Mouse (Mus musculus) testis, adult 2 months (tissue): ENCODE results near the gene Olfr223. TPM values are rescaled to one million over a fixed set of nuclear protein-coding genes. Genes with fewer than 3 reads are reported as not detected.
"Not testable (repeated sequence)": the region's sequence is repeated elsewhere in the genome, so short reads cannot be mapped to it uniquely, and the experiment has no call there.

Experiments
- H3K27ac ChIP-seq: fragments of 200-500 bp; 2 replicates; pipeline ENCODE4 v1.5.1; 2012; ENCODE audit warnings: low read depth, low read length; ENCODE audit not compliant: control insufficient read depth, insufficient read depth
- H3K27me3 ChIP-seq: fragments of 200-500 bp; 2 replicates; pipeline ENCODE4 v1.6.1; 2012; ENCODE audit warnings: mild to moderate bottlenecking, low read length, moderate library complexity; ENCODE audit not compliant: control insufficient read depth, insufficient read depth
- H3K36me3 ChIP-seq: fragments of 200-500 bp; 2 replicates; pipeline ENCODE4 v1.6.1; 2012; ENCODE audit warnings: mild to moderate bottlenecking, low read length; ENCODE audit not compliant: control insufficient read depth, insufficient read depth
- H3K4me1 ChIP-seq: fragments of 200-500 bp; 2 replicates; pipeline ENCODE4 v1.6.1; 2012; ENCODE audit warnings: low read length; ENCODE audit not compliant: control insufficient read depth, insufficient read depth
- H3K4me3 ChIP-seq: fragments of 200-500 bp; 2 replicates; pipeline ENCODE4 v1.5.1; 2012; ENCODE audit warnings: low read depth, mild to moderate bottlenecking, low read length, moderate library complexity, mixed read lengths; ENCODE audit not compliant: control insufficient read depth
- CTCF ChIP-seq: fragments of 200-500 bp; IDR thresholded peaks from 2 replicates; pipeline ENCODE4 v1.5.1; 2012; ENCODE audit warnings: low read depth, mild to moderate bottlenecking, inconsistent platforms, low read length, moderate library complexity; ENCODE audit not compliant: control insufficient read depth, insufficient read depth, insufficient replicate concordance
- POLR2A ChIP-seq: fragments of 200-500 bp; IDR thresholded peaks from 2 replicates; pipeline ENCODE4 v1.6.1; 2012; ENCODE audit warnings: low read depth, mild to moderate bottlenecking, inconsistent platforms, low read length, moderate library complexity; ENCODE audit not compliant: control insufficient read depth
- polyA plus RNA-seq: library from polyadenylated mRNA; depleted of rRNA; stranded (reverse); fragments of >200 nt; gene quantifications from 2 replicates; pipeline ENCODE4 v1.2.3, GENCODE M21; 2012

Olfr223 gene
- polyA plus RNA-seq, 1 experiment, result not detected

DNA sequence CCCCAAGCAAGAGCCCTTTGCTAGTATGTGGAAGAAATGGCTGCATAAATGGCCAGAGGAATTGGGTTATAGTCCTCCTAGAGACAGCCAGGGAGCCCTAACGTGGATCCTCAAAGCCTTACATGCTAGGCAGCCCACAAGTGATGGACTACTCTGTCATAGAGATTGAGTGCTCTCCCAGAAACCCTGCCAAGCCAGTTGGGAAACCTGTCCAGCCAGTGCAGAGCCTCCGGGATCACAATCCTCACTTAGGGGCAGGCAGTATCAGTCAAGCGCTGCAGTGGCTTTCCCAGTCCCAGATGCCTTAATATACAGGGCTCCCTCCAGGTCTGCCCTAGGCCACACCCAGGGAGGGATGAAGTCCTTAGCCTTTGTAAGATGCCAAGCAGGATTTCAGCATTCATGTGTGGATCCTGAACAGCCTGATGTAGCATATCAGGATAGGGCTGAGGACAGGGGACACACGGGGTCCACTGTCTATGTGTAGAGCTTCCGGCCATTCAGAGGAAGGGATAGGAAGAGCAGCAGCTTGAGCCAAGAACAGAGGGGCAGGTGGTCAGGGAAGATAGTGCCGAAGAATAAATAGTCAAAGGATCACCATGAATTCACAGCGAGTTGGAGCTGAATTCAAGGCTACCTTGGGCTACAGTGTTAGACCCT is 41.0 kb upstream of the Olfr223 start:
- no peaks in the 10 kb centered on the region for H3K27me3 ChIP-seq
- H3K4me1 ChIP-seq, result no peaks in the 10 kb centered on the region
- TF ChIP-seq CTCF (no peak), POLR2A (no peak)
- no peaks in the 10 kb centered on the region for H3K36me3 ChIP-seq
- H3K4me3 ChIP-seq, result no peak overlapping the region
- H3K27ac ChIP-seq, result no peak overlapping the region

DNA sequence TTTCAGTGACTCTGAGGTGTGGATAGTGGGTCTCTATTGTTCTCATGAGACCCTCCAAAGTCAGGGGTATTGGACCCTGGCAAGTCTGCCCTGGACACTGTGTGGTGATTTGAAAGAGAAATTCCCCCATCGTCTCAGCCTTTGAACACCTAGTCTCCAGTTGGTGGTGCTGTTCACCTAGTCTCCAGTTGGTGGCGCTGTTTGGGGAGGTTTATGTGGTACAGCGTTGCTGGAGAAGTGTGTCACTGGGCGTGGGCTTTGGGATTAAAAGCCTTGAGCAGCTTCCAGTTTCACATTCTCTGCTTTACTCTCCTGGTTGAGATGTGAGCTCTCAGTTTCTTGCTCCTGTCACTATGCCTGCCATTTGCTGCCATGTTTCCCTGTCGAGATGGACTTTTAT is 39.9 kb upstream of the Olfr223 start:
- Histone ChIP-seq H3K4me3 (no peak overlapping the region), H3K27me3 (no peaks in the 10 kb centered on the region), H3K27ac (no peak overlapping the region), H3K4me1 (no peaks in the 10 kb centered on the region), H3K36me3 (no peaks in the 10 kb centered on the region)
- TF ChIP-seq POLR2A (no peak), CTCF (peak; percentile 93)

DNA sequence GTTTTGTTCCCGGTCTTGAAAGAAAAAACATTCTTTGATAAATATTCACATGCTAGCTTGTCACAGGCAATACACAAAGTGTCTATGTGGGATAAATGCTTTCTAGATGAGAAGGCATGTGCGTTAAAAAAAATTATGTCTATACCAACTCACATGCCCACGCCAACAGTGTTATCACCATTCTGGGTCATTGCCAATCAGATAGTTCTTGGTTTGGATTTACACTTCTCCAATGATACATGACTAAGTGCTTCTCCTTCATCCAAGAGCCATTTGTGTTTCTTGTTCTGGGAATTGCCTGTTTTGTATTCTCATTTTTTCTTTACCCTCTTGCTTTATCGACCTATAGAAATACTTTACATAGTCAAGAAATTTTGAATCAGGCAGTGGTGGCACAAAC is 38.9 kb upstream of the Olfr223 start:
- Histone ChIP-seq H3K4me3 (no peak overlapping the region), H3K4me1 (no peaks in the 10 kb centered on the region), H3K27ac (no peak overlapping the region), H3K27me3 (no peaks in the 10 kb centered on the region), H3K36me3 (no peaks in the 10 kb centered on the region)
- TF ChIP-seq POLR2A, result no peak
- TF ChIP-seq CTCF, result no peak

DNA sequence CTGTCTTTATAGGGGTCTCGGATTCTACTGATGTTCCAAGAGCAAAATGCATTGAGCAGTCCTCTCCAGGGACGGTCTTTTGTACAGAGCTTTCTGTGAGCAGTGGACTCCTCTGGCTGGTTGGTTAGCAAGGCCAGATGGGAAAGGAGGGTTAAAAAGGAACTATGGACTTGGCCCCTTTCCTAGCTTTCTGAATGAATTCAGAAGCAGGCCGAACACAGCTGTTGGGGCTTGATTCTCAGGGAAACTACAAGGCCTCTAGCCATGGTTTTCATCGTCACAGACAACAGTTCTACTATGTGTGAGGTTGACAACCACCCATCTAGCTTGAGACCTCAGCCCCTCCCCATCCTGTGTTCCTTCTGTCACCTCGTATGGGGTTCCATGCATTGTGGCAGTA is 36.8 kb upstream of the Olfr223 start:
- H3K27me3 ChIP-seq, result no peaks in the 10 kb centered on the region
- no peak overlapping the region for H3K4me3 ChIP-seq
- no peaks in the 10 kb centered on the region for H3K4me1 ChIP-seq
- H3K36me3 ChIP-seq, result no peaks in the 10 kb centered on the region
- TF ChIP-seq CTCF (no peak), POLR2A (no peak)
- H3K27ac ChIP-seq, result no peak overlapping the region

DNA sequence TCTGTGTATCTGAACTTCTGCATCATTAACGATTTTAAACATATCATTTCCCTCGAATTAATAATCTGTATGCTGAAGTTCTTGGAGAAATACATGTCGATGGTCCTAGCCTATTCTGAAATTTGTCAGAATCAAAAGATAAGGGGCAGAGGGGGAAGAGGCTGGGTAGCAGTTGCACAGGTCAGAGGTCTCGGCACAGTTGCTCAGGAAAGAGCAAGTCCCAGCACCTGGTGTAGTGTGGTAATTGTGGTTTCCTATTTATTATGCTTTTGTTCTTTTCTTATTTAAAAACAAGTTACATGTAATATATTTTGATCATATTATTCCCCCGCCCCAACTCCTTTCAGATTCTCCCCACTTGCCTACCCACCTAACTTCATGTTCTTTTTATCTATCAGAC is 35.1 kb upstream of the Olfr223 start:
- H3K27me3 ChIP-seq, result no peaks in the 10 kb centered on the region
- no peak overlapping the region for H3K27ac ChIP-seq
- TF ChIP-seq CTCF, result no peak
- TF ChIP-seq POLR2A, result no peak
- H3K4me3 ChIP-seq, result no peak overlapping the region
- no peaks in the 10 kb centered on the region for H3K36me3 ChIP-seq
- no peaks in the 10 kb centered on the region for H3K4me1 ChIP-seq

DNA sequence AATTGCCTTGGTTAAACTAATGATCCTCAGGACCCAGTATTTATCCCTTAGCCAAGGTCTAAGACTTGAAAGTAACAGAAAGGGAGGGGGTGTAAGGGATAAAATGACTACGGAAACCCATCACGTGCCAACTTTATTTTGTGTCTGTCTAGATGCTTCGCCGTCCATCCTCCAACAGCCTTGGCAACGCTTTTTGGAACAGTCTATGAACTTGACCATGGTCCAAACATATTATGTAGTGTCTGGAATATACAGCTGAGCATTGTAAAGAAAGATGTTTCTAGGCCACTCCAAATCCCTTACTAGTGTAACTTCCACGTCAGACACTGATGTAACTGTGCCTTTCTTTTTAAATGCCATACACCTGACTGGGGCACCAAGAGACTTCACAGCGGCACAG is 33.1 kb upstream of the Olfr223 start:
- no peak overlapping the region for H3K4me3 ChIP-seq
- H3K27me3 ChIP-seq, result no peaks in the 10 kb centered on the region
- H3K36me3 ChIP-seq, result no peaks in the 10 kb centered on the region
- H3K27ac ChIP-seq, result no peak overlapping the region
- TF ChIP-seq POLR2A (no peak), CTCF (no peak)
- H3K4me1 ChIP-seq, result no peaks in the 10 kb centered on the region

DNA sequence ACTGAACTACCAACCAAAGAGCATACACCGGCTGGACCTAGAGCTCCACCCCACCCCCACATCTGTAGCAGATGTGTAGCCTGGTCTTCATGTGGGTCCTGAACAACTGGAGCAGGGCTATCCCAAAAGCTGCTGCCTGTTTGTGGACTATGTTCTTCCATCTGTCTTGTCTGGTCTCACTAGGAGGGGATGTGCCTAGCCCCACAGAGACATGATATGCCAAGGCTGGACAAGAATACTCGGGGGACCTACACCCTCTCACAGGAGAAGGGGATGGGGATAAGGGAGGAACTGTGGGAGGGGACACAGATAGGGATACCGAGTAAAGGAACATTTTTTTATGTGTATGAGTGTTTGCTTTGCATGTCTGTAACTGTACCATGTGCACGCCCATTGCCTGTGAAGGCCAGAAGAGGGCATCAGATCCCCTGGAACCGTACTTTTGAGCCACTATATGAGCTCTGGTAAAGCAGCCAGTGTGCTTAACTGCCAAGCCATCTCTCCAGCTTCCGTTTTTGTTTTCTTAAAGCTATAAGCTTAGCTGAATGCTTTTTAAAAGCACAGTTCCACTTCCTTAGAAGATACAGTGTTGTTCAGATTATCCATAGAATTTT is 31.0 kb upstream of the Olfr223 start:
- no peaks in the 10 kb centered on the region for H3K36me3 ChIP-seq
- no peaks in the 10 kb centered on the region for H3K4me1 ChIP-seq
- TF ChIP-seq CTCF, result peak; percentile 38; the same call in 1 of the 2 replicates
- no peak for TF ChIP-seq POLR2A
- H3K27me3 ChIP-seq, result no peaks in the 10 kb centered on the region
- no peak overlapping the region for H3K27ac ChIP-seq
- H3K4me3 ChIP-seq, result no peak overlapping the region

DNA sequence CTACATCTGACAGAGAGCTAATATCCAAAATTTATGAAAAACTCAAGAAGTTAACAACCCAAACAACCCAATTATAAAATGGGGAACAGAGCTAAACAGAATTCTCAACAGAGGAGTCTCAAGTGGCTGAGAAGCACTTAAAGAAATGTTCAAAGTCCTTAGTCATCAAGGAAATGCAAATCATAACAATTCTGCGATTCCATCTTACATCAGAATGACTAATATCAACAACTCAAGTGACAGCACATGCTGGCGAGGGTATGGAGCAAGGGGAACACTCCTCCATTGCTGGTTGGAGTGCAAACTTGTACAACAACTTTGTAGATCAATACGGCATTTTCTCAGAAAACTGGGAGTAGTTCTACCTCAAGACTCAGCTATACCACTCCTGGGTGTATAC is 29.1 kb upstream of the Olfr223 start:
- H3K4me1 ChIP-seq, result no peaks in the 10 kb centered on the region
- TF ChIP-seq POLR2A, result no peak
- TF ChIP-seq CTCF, result no peak
- H3K36me3 ChIP-seq, result no peaks in the 10 kb centered on the region
- H3K27ac ChIP-seq, result no peak overlapping the region
- H3K4me3 ChIP-seq, result no peak overlapping the region
- H3K27me3 ChIP-seq, result no peaks in the 10 kb centered on the region

DNA sequence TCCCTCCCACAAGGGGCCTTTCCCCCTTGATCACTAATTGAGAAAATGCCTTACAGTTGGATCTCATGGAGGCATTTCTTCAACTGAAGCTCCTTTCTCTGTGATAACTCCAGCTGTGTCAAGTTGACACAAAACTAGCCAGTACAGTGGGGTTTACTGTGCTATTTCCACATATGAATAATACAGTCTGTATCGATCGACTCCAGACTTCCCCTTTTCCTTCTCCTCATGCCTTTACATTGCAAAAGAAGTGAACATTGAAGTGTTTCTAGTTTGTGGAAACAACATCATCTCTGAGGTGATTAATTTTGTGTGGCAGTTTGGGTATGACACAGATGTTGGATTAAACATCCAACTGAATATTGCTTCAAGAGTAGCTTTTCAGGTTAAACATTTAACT is 23.9 kb upstream of the Olfr223 start:
- not testable (repeated sequence) for H3K36me3 ChIP-seq, H3K4me3 ChIP-seq, H3K27ac ChIP-seq, H3K4me1 ChIP-seq, H3K27me3 ChIP-seq
